Mouse (Mus musculus) CH12.LX (cell line): ENCODE data around the gene Ppp1r32. TPM values are rescaled to one million over a fixed set of nuclear protein-coding genes. Genes with fewer than 3 reads are reported as not detected.

ENCODE experiments used
- DNase-seq: peaks from one replicate; pipeline ENCODE4 v3.0.0-alpha.2; 2013; ENCODE audit errors: extremely low read depth
- H3K27ac ChIP-seq: 2 replicates; pipeline ENCODE4 v1.5.1; 2012; ENCODE audit warnings: low read depth, mild to moderate bottlenecking, control low read depth, moderate library complexity; ENCODE audit not compliant: insufficient read depth
- H3K27me3 ChIP-seq: replicated peaks from 2 replicates; pipeline ENCODE3; 2012; ENCODE audit warnings: inconsistent platforms
- H3K36me3 ChIP-seq, 2 experiments: replicated peaks in 1 of 2; 2 replicates each; pipeline versions ENCODE3 to v1.6.1; 2012; ENCODE audit warnings: inconsistent platforms in 1 of 2, low read length in 1 of 2, mild to moderate bottlenecking in 1 of 2, mixed read lengths in 1 of 2, moderate library complexity in 1 of 2; ENCODE audit not compliant: control insufficient read depth in 1 of 2, insufficient read depth in 1 of 2
- H3K4me1 ChIP-seq, 2 experiments: 2 replicates each; pipeline ENCODE4 v1.6.1; 2012; ENCODE audit warnings: inconsistent platforms in 1 of 2, moderate library complexity in 1 of 2; ENCODE audit not compliant: insufficient read depth in 2 of 2, control insufficient read depth in 1 of 2
- H3K4me2 ChIP-seq: 2 replicates; pipeline ENCODE4 v1.6.1; 2012; ENCODE audit warnings: low read depth, mild to moderate bottlenecking, control low read depth; ENCODE audit not compliant: poor library complexity, insufficient read depth, severe bottlenecking
- H3K4me3 ChIP-seq, 3 experiments: fragments of 150-350 bp in 1 of 3; sonication (generic) in 1 of 3; replicated peaks in 1 of 3; 2 replicates each; pipeline versions ENCODE3 to v1.5.1; 2011 to 2012; ENCODE audit warnings: low read depth in 2 of 3, low read length in 2 of 3, mild to moderate bottlenecking in 2 of 3, moderate library complexity in 2 of 3, control low read depth in 1 of 3, improper control_type of control experiment in 1 of 3, inconsistent platforms in 1 of 3, mixed read lengths in 1 of 3; ENCODE audit not compliant: poor library complexity in 1 of 3
- H3K79me2 ChIP-seq: replicated peaks from 2 replicates; pipeline ENCODE4 v1.6.1; 2012; ENCODE audit warnings: mild to moderate bottlenecking, moderate library complexity; ENCODE audit not compliant: control insufficient read depth, poor library complexity, insufficient read depth, severe bottlenecking; ENCODE audit errors: extremely low read depth
- H3K9ac ChIP-seq: 2 replicates; pipeline ENCODE4 v1.6.1; 2012; ENCODE audit warnings: low read depth, mild to moderate bottlenecking, control low read depth, moderate library complexity; ENCODE audit not compliant: insufficient read depth
- H3K9me3 ChIP-seq: replicated peaks from 2 replicates; pipeline ENCODE3; 2012; ENCODE audit warnings: low read length, inconsistent platforms, mixed read lengths
- CHD2 ChIP-seq: IDR thresholded peaks from 2 replicates; pipeline ENCODE4 v1.6.1; 2011; ENCODE audit warnings: low read length, improper control_type of control experiment
- E2F4 ChIP-seq: IDR thresholded peaks from 2 replicates; pipeline ENCODE4 v1.6.1; 2011; ENCODE audit warnings: low read depth, low read length, improper control_type of control experiment; ENCODE audit not compliant: insufficient replicate concordance
- GABPA ChIP-seq: IDR thresholded peaks from 2 replicates; pipeline ENCODE4 v1.6.1; 2012; ENCODE audit warnings: low read depth, low read length, improper control_type of control experiment, inconsistent platforms; ENCODE audit not compliant: insufficient replicate concordance
- IRF4 ChIP-seq: IDR thresholded peaks from 2 replicates; pipeline ENCODE4 v1.6.1; 2014; ENCODE audit warnings: low read depth, mild to moderate bottlenecking, inconsistent platforms, low read length, improper control_type of control experiment
- JUN ChIP-seq: IDR thresholded peaks from 2 replicates; pipeline ENCODE4 v1.6.1; 2011; ENCODE audit warnings: low read depth, mild to moderate bottlenecking, low read length, improper control_type of control experiment, moderate library complexity; ENCODE audit not compliant: insufficient read depth
- MAX ChIP-seq: IDR thresholded peaks from 2 replicates; pipeline ENCODE4 v1.6.1; 2011; ENCODE audit warnings: low read length, improper control_type of control experiment
- MAZ ChIP-seq: IDR thresholded peaks from 2 replicates; pipeline ENCODE4 v1.6.1; 2012; ENCODE audit warnings: low read depth, mild to moderate bottlenecking, inconsistent platforms, low read length, improper control_type of control experiment, moderate library complexity
- MYC ChIP-seq: IDR thresholded peaks from 2 replicates; pipeline ENCODE4 v1.6.1; 2011; ENCODE audit warnings: low read depth, mild to moderate bottlenecking, improper control_type of control experiment, low read length
- NELFE ChIP-seq: IDR thresholded peaks from 2 replicates; pipeline ENCODE4 v1.6.1; 2011; ENCODE audit warnings: low read depth, low read length, improper control_type of control experiment
- NRF1 ChIP-seq: IDR thresholded peaks from 2 replicates; pipeline ENCODE4 v1.6.1; 2014; ENCODE audit warnings: low read depth, mild to moderate bottlenecking, inconsistent platforms, low read length, improper control_type of control experiment, moderate library complexity
- RAD21 ChIP-seq: IDR thresholded peaks from 2 replicates; pipeline ENCODE4 v1.6.1; 2011; ENCODE audit warnings: low read depth, mild to moderate bottlenecking, low read length, improper control_type of control experiment, moderate library complexity
- SIN3A ChIP-seq: IDR thresholded peaks from 2 replicates; pipeline ENCODE4 v1.6.1; 2012; ENCODE audit warnings: low read length, improper control_type of control experiment, inconsistent platforms
- UBTF ChIP-seq: IDR thresholded peaks from 2 replicates; pipeline ENCODE4 v1.6.1; 2012; ENCODE audit warnings: low read depth, mild to moderate bottlenecking, inconsistent platforms, low read length, improper control_type of control experiment, moderate library complexity
- ZKSCAN1 ChIP-seq: IDR thresholded peaks from 2 replicates; pipeline ENCODE4 v1.6.1; 2012; ENCODE audit warnings: low read depth, inconsistent platforms, low read length, improper control_type of control experiment, borderline replicate concordance
- dilution Hi-C: fragments of 300-500 bp; cut with MboI; formaldehyde crosslinking; loops from 2 replicates; pipeline ENCODE4 v1.14.3; 2020; ENCODE audit warnings: low sequenced_read_pairs; ENCODE audit not compliant: extremely low pct_unique_long_range_greater_than_20kb, extremely low pct_ligation_motif_present
- in situ Hi-C: fragments of 300-500 bp; cut with MboI; formaldehyde crosslinking; loops from 3 replicates; pipeline ENCODE4 v1.14.3; 2019; ENCODE audit warnings: low sequenced_read_pairs, low pct_ligation_motif_present, low pct_unique_long_range_greater_than_20kb, mixed read lengths
- polyA plus RNA-seq: library from polyadenylated mRNA; unstranded; fragments of >175 nt; gene quantifications from 2 replicates; pipeline ENCODE4 v1.2.1, GENCODE M21; 2012; ENCODE audit warnings: low read depth; ENCODE audit not compliant: insufficient read length
- total RNA-seq, 2 experiments: library from RNA; depleted of rRNA; stranded (reverse); fragments of 300-350 nt in 1 of 2; fragments of >200 nt in 1 of 2; gene quantifications; 2 replicates each; pipeline ENCODE4 v1.2.3; 2012 to 2014

Ppp1r32 gene
- total and polyA plus RNA-seq, 3 experiments = 0.49 TPM; not detected in 2

- dilution Hi-C loops (no loop called here), in situ Hi-C loops (no loop called here)
- no peaks in the 10 kb centered on the region for H3K79me2 ChIP-seq
- H3K27me3 ChIP-seq = no peaks in the 10 kb centered on the region
- no peak overlapping the region for H3K4me3 ChIP-seq
- no peaks in the 10 kb centered on the region for H3K9me3 ChIP-seq
- no peak overlapping the region for H3K27ac ChIP-seq
- no peaks in the 10 kb centered on the region for H3K4me1 ChIP-seq
- no peak overlapping the region for H3K9ac ChIP-seq
- no peak overlapping the region for H3K4me2 ChIP-seq
- peaks cover 54 to 94% of the 10 kb centered on the region in 2 experiments for H3K36me3 ChIP-seq
- TF ChIP-seq UBTF = no peak
- TF ChIP-seq JUN = no peak
- no peak for TF ChIP-seq CHD2
- no peak for TF ChIP-seq RAD21
- TF ChIP-seq MYC = no peak
- TF ChIP-seq, all 38 proteins: peak for 0
- DNase-seq = no peak
These were observed 17.9 kb upstream of the Ppp1r32 start for GRCm38 (mm10) chr19:10500581-10500980.

- in situ Hi-C loops (no loop called here), dilution Hi-C loops (no loop called here)
- no peak for TF ChIP-seq MYC
- TF ChIP-seq ZKSCAN1 = no peak
- no peak for TF ChIP-seq IRF4
- no peak for TF ChIP-seq MAX
- TF ChIP-seq GABPA = no peak
- TF ChIP-seq SIN3A = no peak
- no peak for TF ChIP-seq RAD21
- TF ChIP-seq NRF1 = no peak
- H3K4me1 ChIP-seq = no peaks in the 10 kb centered on the region
- no peaks in the 10 kb centered on the region for H3K79me2 ChIP-seq
- no peak overlapping the region for H3K9ac ChIP-seq
- H3K9me3 ChIP-seq = no peaks in the 10 kb centered on the region
- DNase-seq = no peak
- H3K36me3 ChIP-seq = peaks cover 45 to 89% of the 10 kb centered on the region in 2 experiments
- H3K27me3 ChIP-seq = no peaks in the 10 kb centered on the region
- no peak overlapping the region for H3K27ac ChIP-seq
- H3K4me2 ChIP-seq = no peak overlapping the region
- H3K4me3 ChIP-seq = no peak overlapping the region
These were observed 14.9 kb upstream of the Ppp1r32 start for GRCm38 (mm10) chr19:10497512-10498160.

- Histone ChIP-seq H3K27ac (no peak overlapping the region), H3K27me3 (no peaks in the 10 kb centered on the region), H3K4me1 (no peaks in the 10 kb centered on the region), H3K36me3 (peaks cover 40 to 85% of the 10 kb centered on the region in 2 experiments), H3K9ac (no peak overlapping the region), H3K4me2 (no peak overlapping the region), H3K9me3 (no peaks in the 10 kb centered on the region), H3K79me2 (no peaks in the 10 kb centered on the region), H3K4me3 (no peak overlapping the region)
- TF ChIP-seq MAZ (no peak), E2F4 (no peak), NELFE (no peak), RAD21 (no peak)
- dilution Hi-C loops (no loop called here), in situ Hi-C loops (no loop called here)
- no peak for DNase-seq
These were observed 14.2 kb upstream of the Ppp1r32 start for GRCm38 (mm10) chr19:10496976-10497375.
